Mouse (Mus musculus): ENCODE measurements around the gene Adamtsl1. TPM values are rescaled to one million over a fixed set of nuclear protein-coding genes. Genes with fewer than 3 reads are reported as not detected.

Gene Adamtsl1
- polyA plus RNA-seq, 1 experiment from 2014 or later: 4.9 TPM

DNA sequence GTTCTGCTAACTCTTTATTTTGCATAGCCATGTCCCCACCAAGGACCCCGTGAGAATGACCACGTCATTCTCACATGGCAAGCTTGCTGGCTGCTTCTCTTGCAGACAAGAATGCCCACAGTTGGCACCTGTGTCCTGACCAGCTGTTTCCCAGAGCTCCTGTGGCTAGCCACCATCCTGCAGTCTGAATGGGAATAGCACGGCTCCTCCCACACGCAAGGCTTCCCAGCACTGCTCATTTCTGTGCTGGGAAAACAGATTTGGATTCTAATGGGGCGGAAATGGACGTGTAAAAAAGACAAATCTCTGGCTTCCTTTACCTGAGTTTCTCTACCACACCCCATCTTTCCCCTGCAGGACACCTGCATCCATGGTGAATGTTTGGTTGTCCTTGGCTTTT, 531.9 kb downstream of the Adamtsl1 start:
- Histone ChIP-seq H3K36me3 (ENCODE audit: control insufficient read depth, insufficient read depth, low read length) (no peaks in the 10 kb centered on the region), H3K9ac (ENCODE audit: low read length) (no peak overlapping the region), H3K27me3 (ENCODE audit: control insufficient read depth, insufficient read depth, low read length) (no peaks in the 10 kb centered on the region), H3K4me2 (no peak overlapping the region), H3K4me3 (ENCODE audit: low read depth, low read length) (no peak overlapping the region), H3K27ac (ENCODE audit: low read depth, low read length) (no peak overlapping the region), H3K9me3 (ENCODE audit: control insufficient read depth, low read length) (no peaks in the 10 kb centered on the region), H3K4me1 (ENCODE audit: control insufficient read depth, insufficient read depth, low read length) (no peaks in the 10 kb centered on the region)
- DNase-seq (ENCODE audit: low spot score, missing footprints) (no peak), ATAC-seq (ENCODE audit: low FRiP score) (no peak)
- 81% methylated on average over 6 of the region's 6 CpGs for WGBS

DNA sequence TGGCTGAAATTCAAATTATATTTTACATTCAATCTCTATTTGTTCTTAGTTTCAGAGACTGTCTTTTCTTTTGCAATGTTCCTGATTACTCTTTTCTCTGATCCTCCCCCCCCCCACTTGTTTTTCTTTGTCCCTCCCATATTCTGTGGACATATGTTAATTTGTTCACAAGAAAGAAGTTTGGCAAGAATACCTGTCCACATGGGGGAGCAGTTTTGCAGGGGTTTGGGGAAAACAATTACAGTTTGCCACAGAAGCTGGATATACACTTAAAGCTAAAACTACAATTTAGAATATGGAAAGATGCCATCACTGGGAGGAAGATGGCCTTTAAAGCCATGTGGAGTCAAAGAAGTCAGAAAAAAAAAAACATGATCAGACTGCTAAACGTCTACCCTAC, 532.9 kb downstream of the Adamtsl1 start:
- H3K4me1 ChIP-seq (ENCODE audit: control insufficient read depth, insufficient read depth, low read length): no peaks in the 10 kb centered on the region
- no peak overlapping the region for H3K9ac ChIP-seq (ENCODE audit: low read length)
- H3K4me3 ChIP-seq (ENCODE audit: low read depth, low read length): no peak overlapping the region
- no peak overlapping the region for H3K4me2 ChIP-seq
- H3K27me3 ChIP-seq (ENCODE audit: control insufficient read depth, insufficient read depth, low read length): no peaks in the 10 kb centered on the region
- H3K27ac ChIP-seq (ENCODE audit: low read depth, low read length): no peak overlapping the region
- no peaks in the 10 kb centered on the region for H3K36me3 ChIP-seq (ENCODE audit: control insufficient read depth, insufficient read depth, low read length)
- ATAC-seq (ENCODE audit: low FRiP score): no peak
- no peak for DNase-seq (ENCODE audit: low spot score, missing footprints)
- no peaks in the 10 kb centered on the region for H3K9me3 ChIP-seq (ENCODE audit: control insufficient read depth, low read length)
- 85% methylated on average over 1 of the region's 1 CpGs for WGBS

DNA sequence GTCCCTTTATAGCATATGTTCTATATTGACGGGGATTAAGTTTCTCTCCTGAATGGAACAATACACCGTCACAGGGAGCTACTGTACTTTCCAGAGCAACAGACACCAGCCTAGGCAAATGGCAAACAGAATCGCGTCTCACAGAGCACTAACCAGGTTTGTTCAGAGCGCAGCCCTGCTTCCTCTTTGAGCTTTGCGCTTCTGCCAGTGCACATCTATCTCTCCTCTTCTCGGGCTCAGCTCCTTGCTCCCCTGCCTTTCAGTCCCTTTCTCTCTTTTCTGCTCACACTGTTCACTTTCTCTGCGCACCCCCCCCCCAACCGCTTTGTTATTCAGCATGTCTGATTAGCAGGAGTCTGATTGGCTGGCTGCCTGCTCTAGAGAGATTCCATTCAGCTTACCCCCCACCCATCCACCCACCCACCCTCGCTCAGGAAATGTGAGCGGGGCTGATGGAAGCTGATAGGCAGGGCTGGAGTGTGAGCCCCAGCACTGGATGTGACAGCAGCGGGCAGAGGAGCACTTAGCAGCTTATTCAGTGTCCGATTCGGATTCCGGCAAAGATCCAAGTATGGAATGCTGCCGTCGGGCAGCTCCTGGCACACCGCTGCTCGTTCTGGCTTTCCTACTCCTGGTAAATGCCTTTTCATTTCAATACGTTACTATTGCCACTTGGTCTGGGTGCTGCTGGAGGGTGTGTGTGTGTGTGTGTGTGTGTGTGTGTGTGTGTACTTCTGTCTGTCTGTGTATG, 539.7 kb downstream of the Adamtsl1 start:
- peak overlapping the region; percentile 57 for H3K4me2 ChIP-seq
- WGBS: under 1% methylated on average over 20 of the region's 20 CpGs
- H3K4me3 ChIP-seq (ENCODE audit: low read depth, low read length): peak overlapping the region; percentile 29
- no peaks in the 10 kb centered on the region for H3K4me1 ChIP-seq (ENCODE audit: control insufficient read depth, insufficient read depth, low read length)
- no peaks in the 10 kb centered on the region for H3K9me3 ChIP-seq (ENCODE audit: control insufficient read depth, low read length)
- peak; percentile 99 for ATAC-seq (ENCODE audit: low FRiP score)
- H3K36me3 ChIP-seq (ENCODE audit: control insufficient read depth, insufficient read depth, low read length): no peaks in the 10 kb centered on the region
- DNase-seq (ENCODE audit: low spot score, missing footprints): peak; percentile 95
- no peak overlapping the region for H3K27ac ChIP-seq (ENCODE audit: low read depth, low read length)
- peak overlapping the region; percentile 36 for H3K9ac ChIP-seq (ENCODE audit: low read length)
- H3K27me3 ChIP-seq (ENCODE audit: control insufficient read depth, insufficient read depth, low read length): no peaks in the 10 kb centered on the region

DNA sequence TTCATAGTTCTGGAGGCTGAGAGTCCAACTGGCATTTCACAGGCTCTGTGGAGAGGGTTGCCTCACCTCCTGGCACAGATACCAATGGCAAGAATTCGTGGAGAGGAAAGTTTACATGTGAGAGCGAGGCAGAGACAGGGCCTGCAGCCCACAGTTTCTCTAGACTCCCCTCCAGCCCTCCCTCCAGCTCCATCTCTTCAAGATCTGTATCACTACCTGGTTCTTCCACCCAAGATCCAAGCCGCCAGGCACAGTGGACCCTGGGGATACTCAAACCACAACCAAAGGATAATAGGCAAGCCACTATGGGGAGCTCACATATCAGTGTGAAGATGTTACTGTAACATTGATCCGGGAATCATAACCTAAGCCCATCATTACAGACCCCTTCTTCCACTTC, 546.6 kb downstream of the Adamtsl1 start:
- Histone ChIP-seq H3K9ac (ENCODE audit: low read length) (no peak overlapping the region), H3K4me1 (ENCODE audit: control insufficient read depth, insufficient read depth, low read length) (no peaks in the 10 kb centered on the region), H3K4me3 (ENCODE audit: low read depth, low read length) (no peak overlapping the region), H3K36me3 (ENCODE audit: control insufficient read depth, insufficient read depth, low read length) (no peaks in the 10 kb centered on the region), H3K4me2 (no peak overlapping the region), H3K9me3 (ENCODE audit: control insufficient read depth, low read length) (no peaks in the 10 kb centered on the region), H3K27me3 (ENCODE audit: control insufficient read depth, insufficient read depth, low read length) (no peaks in the 10 kb centered on the region), H3K27ac (ENCODE audit: low read depth, low read length) (no peak overlapping the region)
- ATAC-seq (ENCODE audit: low FRiP score) (no peak), DNase-seq (ENCODE audit: low spot score, missing footprints) (peak; percentile 78)
- 83% methylated on average over 4 of the region's 4 CpGs for WGBS

DNA sequence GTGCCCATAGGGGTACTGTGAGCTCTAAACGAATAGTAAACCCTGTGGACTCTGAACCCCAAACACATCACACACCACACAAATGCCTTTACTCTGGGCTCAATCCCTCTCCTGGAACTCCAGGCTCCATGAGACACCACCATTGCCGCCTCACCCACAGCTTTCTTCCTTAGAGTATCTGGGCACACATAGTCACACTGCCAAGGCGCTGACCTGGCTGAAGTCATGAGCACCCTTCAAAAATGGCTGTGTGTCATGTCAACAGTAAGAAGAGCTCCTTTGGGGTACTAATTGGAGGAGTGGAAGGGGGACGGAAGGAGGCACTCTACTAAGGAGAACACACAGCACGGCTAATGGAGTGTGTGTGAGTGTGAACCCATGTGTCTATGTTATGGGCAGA, 554.4 kb downstream of the Adamtsl1 start:
- Histone ChIP-seq H3K9ac (ENCODE audit: low read length) (no peak overlapping the region), H3K27ac (ENCODE audit: low read depth, low read length) (no peak overlapping the region)
- 74% methylated on average over 5 of the region's 5 CpGs for WGBS

DNA sequence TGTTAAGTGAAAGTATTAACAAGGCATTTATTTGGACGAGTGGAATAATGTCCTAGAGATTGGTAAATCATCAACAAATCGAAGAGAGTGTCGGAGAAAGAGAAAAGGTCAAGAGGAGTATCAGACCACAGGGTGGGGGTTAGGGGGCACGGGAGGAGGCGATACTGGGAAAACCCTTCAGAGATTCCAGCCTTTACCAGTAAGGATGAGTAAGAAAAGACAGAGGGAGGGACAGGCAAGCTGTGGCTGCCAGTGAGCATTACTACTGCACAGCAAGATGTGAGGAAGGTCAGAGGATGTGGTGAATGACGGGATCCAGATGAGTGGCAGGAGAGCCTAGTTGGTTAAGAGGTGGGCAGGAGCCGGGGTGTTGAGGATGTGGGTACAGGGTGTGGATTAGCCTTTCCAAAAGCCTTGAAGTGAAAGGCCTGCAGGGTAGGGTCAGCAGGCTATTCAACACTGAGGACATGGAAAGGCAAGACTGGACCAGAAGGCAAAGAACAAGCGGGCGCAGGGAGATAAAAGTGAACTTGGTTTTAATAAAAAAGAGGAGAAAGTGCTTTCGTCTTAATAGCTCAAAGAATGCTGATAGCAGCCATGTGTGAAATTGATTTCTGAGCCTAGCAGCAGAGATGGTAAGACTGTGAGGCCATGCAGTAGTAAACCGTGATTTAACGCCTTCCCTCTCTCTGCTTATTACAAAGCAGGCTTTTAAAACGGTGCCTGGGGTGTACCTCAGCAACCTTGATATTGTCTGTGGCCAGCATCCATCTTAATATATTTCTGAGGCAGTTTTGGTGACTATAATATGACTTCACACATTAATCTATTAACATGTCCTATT, 555.1 kb downstream of the Adamtsl1 start:
- ATAC-seq (ENCODE audit: low FRiP score) (peak; percentile 63), DNase-seq (ENCODE audit: low spot score, missing footprints) (peak; percentile 84)
- no peak overlapping the region for H3K4me3 ChIP-seq (ENCODE audit: low read depth, low read length)
- no peaks in the 10 kb centered on the region for H3K36me3 ChIP-seq (ENCODE audit: control insufficient read depth, insufficient read depth, low read length)
- 29% methylated on average over 13 of the region's 13 CpGs for WGBS
- no peak overlapping the region for H3K27ac ChIP-seq (ENCODE audit: low read depth, low read length)
- H3K27me3 ChIP-seq (ENCODE audit: control insufficient read depth, insufficient read depth, low read length): no peaks in the 10 kb centered on the region
- H3K4me2 ChIP-seq: no peak overlapping the region
- peaks cover 9% of the 10 kb centered on the region; the same call in 1 of the 2 replicates for H3K4me1 ChIP-seq (ENCODE audit: control insufficient read depth, insufficient read depth, low read length)
- no peak overlapping the region for H3K9ac ChIP-seq (ENCODE audit: low read length)
- H3K9me3 ChIP-seq (ENCODE audit: control insufficient read depth, low read length): no peaks in the 10 kb centered on the region

More for the DNA sequence above, 554.4 kb downstream of the Adamtsl1 start:
- no peak overlapping the region for H3K4me2 ChIP-seq
- H3K27me3 ChIP-seq (ENCODE audit: control insufficient read depth, insufficient read depth, low read length): no peaks in the 10 kb centered on the region
- H3K4me1 ChIP-seq (ENCODE audit: control insufficient read depth, insufficient read depth, low read length): peaks cover 9% of the 10 kb centered on the region; the same call in 1 of the 2 replicates
- no peaks in the 10 kb centered on the region for H3K9me3 ChIP-seq (ENCODE audit: control insufficient read depth, low read length)
- H3K36me3 ChIP-seq (ENCODE audit: control insufficient read depth, insufficient read depth, low read length): no peaks in the 10 kb centered on the region
- ATAC-seq (ENCODE audit: low FRiP score): no peak
- no peak for DNase-seq (ENCODE audit: low spot score, missing footprints)
- H3K4me3 ChIP-seq (ENCODE audit: low read depth, low read length): no peak overlapping the region

DNA sequence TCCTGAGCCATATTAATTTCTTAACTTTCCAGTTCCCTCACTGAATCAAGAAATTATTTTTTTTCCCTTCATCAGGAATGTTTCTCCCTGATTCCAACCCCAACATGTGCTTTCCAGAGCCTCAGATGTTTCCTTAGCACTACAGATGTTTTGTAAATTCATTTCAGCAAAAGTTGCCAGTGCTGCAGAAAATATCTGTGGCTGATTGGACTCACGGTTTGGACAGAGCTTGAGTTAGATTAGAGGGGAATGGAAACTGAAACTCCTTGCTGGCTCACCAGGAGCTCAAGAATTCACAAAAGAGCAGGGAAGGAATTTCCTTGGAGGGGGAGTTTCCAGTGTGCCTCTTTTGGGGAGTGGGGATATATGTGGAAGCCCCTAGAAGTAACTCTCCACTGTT, 560.9 kb downstream of the Adamtsl1 start:
- ATAC-seq (ENCODE audit: low FRiP score) (no peak), DNase-seq (ENCODE audit: low spot score, missing footprints) (no peak)
- Histone ChIP-seq H3K4me2 (no peak overlapping the region), H3K9me3 (ENCODE audit: control insufficient read depth, low read length) (no peaks in the 10 kb centered on the region), H3K9ac (ENCODE audit: low read length) (no peak overlapping the region), H3K36me3 (ENCODE audit: control insufficient read depth, insufficient read depth, low read length) (no peaks in the 10 kb centered on the region), H3K27ac (ENCODE audit: low read depth, low read length) (no peak overlapping the region), H3K4me3 (ENCODE audit: low read depth, low read length) (no peak overlapping the region), H3K27me3 (ENCODE audit: control insufficient read depth, insufficient read depth, low read length) (no peaks in the 10 kb centered on the region), H3K4me1 (ENCODE audit: control insufficient read depth, insufficient read depth, low read length) (no peaks in the 10 kb centered on the region)
- WGBS: 30% methylated on average over 1 of the region's 1 CpGs

DNA sequence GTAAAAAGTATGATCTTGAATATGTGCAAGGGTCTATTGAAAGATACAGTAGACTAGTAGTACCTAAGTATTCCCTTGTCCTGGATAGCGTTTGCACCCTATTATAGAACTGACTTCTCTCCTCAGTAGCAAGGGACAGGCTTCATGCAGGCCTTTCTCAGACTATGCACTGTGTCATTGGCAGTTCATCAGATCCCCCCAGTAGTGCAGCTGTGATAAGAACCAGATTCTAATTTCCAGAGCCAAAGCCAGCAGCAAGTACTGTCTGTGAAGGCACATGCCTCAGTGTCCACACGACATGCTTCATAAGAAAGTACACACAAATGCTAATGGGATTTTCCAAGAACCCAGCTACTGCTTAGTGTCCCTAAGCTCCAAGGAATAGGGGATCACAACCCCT, 563.4 kb downstream of the Adamtsl1 start:
- Histone ChIP-seq H3K9me3 (ENCODE audit: control insufficient read depth, low read length) (no peaks in the 10 kb centered on the region), H3K27ac (ENCODE audit: low read depth, low read length) (no peak overlapping the region), H3K36me3 (ENCODE audit: control insufficient read depth, insufficient read depth, low read length) (no peaks in the 10 kb centered on the region), H3K9ac (ENCODE audit: low read length) (no peak overlapping the region), H3K4me3 (ENCODE audit: low read depth, low read length) (no peak overlapping the region), H3K4me1 (ENCODE audit: control insufficient read depth, insufficient read depth, low read length) (no peaks in the 10 kb centered on the region), H3K4me2 (no peak overlapping the region), H3K27me3 (ENCODE audit: control insufficient read depth, insufficient read depth, low read length) (no peaks in the 10 kb centered on the region)
- ATAC-seq (ENCODE audit: low FRiP score): no peak
- 84% methylated on average over 2 of the region's 2 CpGs for WGBS
- DNase-seq (ENCODE audit: low spot score, missing footprints): no peak

DNA sequence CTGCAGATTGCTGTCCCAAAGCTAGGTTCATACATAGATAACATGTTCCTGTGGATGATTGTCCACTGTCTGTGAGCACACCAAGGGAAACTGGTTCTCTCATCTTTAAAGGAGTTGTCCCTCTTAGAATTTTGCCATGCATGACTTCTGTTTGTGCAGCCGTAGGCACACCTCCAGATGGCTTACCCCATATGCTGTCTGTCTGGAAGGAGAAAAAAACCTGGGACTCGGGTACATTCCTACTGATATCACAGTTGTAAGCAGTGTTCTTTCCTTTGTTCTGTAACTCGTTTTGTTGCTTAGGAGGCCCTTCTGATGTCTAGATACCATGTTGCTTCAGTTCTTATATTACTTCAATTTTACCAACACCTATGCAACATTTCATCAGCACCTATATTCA, 563.9 kb downstream of the Adamtsl1 start:
- no peaks in the 10 kb centered on the region for H3K36me3 ChIP-seq (ENCODE audit: control insufficient read depth, insufficient read depth, low read length)
- H3K27me3 ChIP-seq (ENCODE audit: control insufficient read depth, insufficient read depth, low read length): no peaks in the 10 kb centered on the region
- no peak overlapping the region for H3K27ac ChIP-seq (ENCODE audit: low read depth, low read length)
- DNase-seq (ENCODE audit: low spot score, missing footprints): no peak
- no peaks in the 10 kb centered on the region for H3K9me3 ChIP-seq (ENCODE audit: control insufficient read depth, low read length)
- no peaks in the 10 kb centered on the region for H3K4me1 ChIP-seq (ENCODE audit: control insufficient read depth, insufficient read depth, low read length)
- WGBS: 70% methylated on average over 3 of the region's 3 CpGs
- no peak overlapping the region for H3K4me3 ChIP-seq (ENCODE audit: low read depth, low read length)
- no peak for ATAC-seq (ENCODE audit: low FRiP score)
- H3K9ac ChIP-seq (ENCODE audit: low read length): no peak overlapping the region
- H3K4me2 ChIP-seq: no peak overlapping the region
